In genomic region chr2:148171113-148171512, GRCm38 (mm10) we compare ENCODE assay signal across 13 mouse cellular contexts.
DNase-seq lines count a peak whose midpoint lies in the region; ATAC-seq and TF ChIP-seq lines count a peak whose summit lies in the region.
"Had no signal": no experiment of that assay in that cellular context is flagged by ENCODE, and none has a peak within 500 bp of the region (broad histone marks: within the 10 kb centered on the region; RNA-seq: fewer than 3 reads in every experiment).

No protein-coding gene starts in this region.

- 89% methylated on average over 4 of the region's 4 CpGs for WGBS in hindbrain, postnatal 0 days
- WGBS in hindbrain, embryonic 16.5 days, result 88% methylated on average over 4 of the region's 4 CpGs
- WGBS in kidney, adult 2 months, result 46% methylated on average over 4 of the region's 4 CpGs
- 50% methylated on average over 4 of the region's 4 CpGs for WGBS in lung, embryonic 16.5 days
- 84% methylated on average over 4 of the region's 4 CpGs for WGBS in forebrain, embryonic 15.5 days

- no peak for ATAC-seq in hindbrain, postnatal 0 days
- ATAC-seq in hindbrain, embryonic 16.5 days, result no peak
- ATAC-seq in lung, embryonic 16.5 days (ENCODE audit: low read depth), result peak; percentile 41; the same call in 1 of the 2 replicates
- no peak for ATAC-seq in erythroblast, adult 5-6 weeks (replicated peaks; ENCODE audit: low FRiP score, poor library complexity, severe bottlenecking)
- no peak for ATAC-seq in forebrain, embryonic 15.5 days (replicated peaks)
- ATAC-seq: midbrain, embryonic 13.5 days had no signal

- no peaks in the 10 kb centered on the region for H3K27me3 ChIP-seq in hindbrain, postnatal 0 days (ENCODE audit: insufficient read depth, low read length)
- H3K27me3 ChIP-seq in hindbrain, embryonic 16.5 days (replicated peaks; ENCODE audit: control insufficient read depth, insufficient read depth, low read length), result no peaks in the 10 kb centered on the region
- no peaks in the 10 kb centered on the region for H3K27me3 ChIP-seq in kidney, adult 2 months (replicated peaks; ENCODE audit: control insufficient read depth, insufficient read depth, low read length)
- no peaks in the 10 kb centered on the region for H3K27me3 ChIP-seq in lung, embryonic 16.5 days (ENCODE audit: control insufficient read depth, insufficient read depth, low read depth, low read length)
- H3K27me3 ChIP-seq in forebrain, embryonic 15.5 days, result no peaks in the 10 kb centered on the region
- H3K27me3 ChIP-seq: forebrain, embryonic 12.5 days; midbrain, embryonic 13.5 days; stomach, embryonic 15.5 days had no signal

- H3K9me3 ChIP-seq in hindbrain, postnatal 0 days (ENCODE audit: low read length), result no peaks in the 10 kb centered on the region
- H3K9me3 ChIP-seq in hindbrain, embryonic 16.5 days (ENCODE audit: control insufficient read depth, low read length), result no peaks in the 10 kb centered on the region
- no peaks in the 10 kb centered on the region for H3K9me3 ChIP-seq in lung, embryonic 16.5 days (ENCODE audit: control insufficient read depth, low read length)
- H3K9me3 ChIP-seq in forebrain, embryonic 15.5 days, result no peaks in the 10 kb centered on the region
- H3K9me3 ChIP-seq: forebrain, embryonic 12.5 days; midbrain, embryonic 13.5 days; stomach, embryonic 15.5 days had no signal

- H3K36me3 ChIP-seq in hindbrain, postnatal 0 days (ENCODE audit: insufficient read depth, low read length), result no peaks in the 10 kb centered on the region
- no peaks in the 10 kb centered on the region for H3K36me3 ChIP-seq in hindbrain, embryonic 16.5 days (ENCODE audit: control insufficient read depth, insufficient read depth, low read length)
- H3K36me3 ChIP-seq in kidney, adult 2 months (ENCODE audit: control insufficient read depth, insufficient read depth, low read length), result no peaks in the 10 kb centered on the region
- no peaks in the 10 kb centered on the region for H3K36me3 ChIP-seq in lung, embryonic 16.5 days (ENCODE audit: control insufficient read depth, insufficient read depth, low read length)
- no peaks in the 10 kb centered on the region for H3K36me3 ChIP-seq in forebrain, embryonic 15.5 days
- H3K36me3 ChIP-seq: forebrain, embryonic 12.5 days; midbrain, embryonic 13.5 days; stomach, embryonic 15.5 days had no signal

- DNase-seq in hindbrain, postnatal 0 days (ENCODE audit: low spot score), result no peak
- peak; percentile 67 to 90 for DNase-seq in heart, adult 18-20 months
- DNase-seq in kidney, adult 2 months, result peak; percentile 84
- no peak for DNase-seq in embryo, embryonic 10.5 days (ENCODE audit: low spot score)
- DNase-seq: cerebellum, adult 18-20 months; right cerebral cortex, adult 18-20 months had no signal

- 0 out of 2 replicates have a peak overlapping the region, but pooled peaks have one; percentile 7 for H3K27ac ChIP-seq in hindbrain, postnatal 0 days
- H3K27ac ChIP-seq in hindbrain, embryonic 16.5 days (ENCODE audit: low read depth, low read length), result no peak overlapping the region
- H3K27ac ChIP-seq in kidney, adult 2 months (ENCODE audit: insufficient read depth, low read depth, low read length), result peak overlapping the region; percentile 98
- peak overlapping the region; percentile 2; the same call in 1 of the 2 replicates for H3K27ac ChIP-seq in lung, embryonic 16.5 days (ENCODE audit: low read length)
- H3K27ac ChIP-seq in forebrain, embryonic 15.5 days (replicated peaks), result no peak overlapping the region
- H3K27ac ChIP-seq: forebrain, embryonic 12.5 days; midbrain, embryonic 13.5 days; stomach, embryonic 15.5 days had no signal

- H3K4me3 ChIP-seq in hindbrain, postnatal 0 days (ENCODE audit: low read length), result no peak overlapping the region
- H3K4me3 ChIP-seq in hindbrain, embryonic 16.5 days (ENCODE audit: low read length), result no peak overlapping the region
- no peak overlapping the region for H3K4me3 ChIP-seq in kidney, adult 2 months (ENCODE audit: insufficient read depth, low read depth, low read length)
- H3K4me3 ChIP-seq in lung, embryonic 16.5 days (ENCODE audit: low read length), result no peak overlapping the region
- no peak overlapping the region for H3K4me3 ChIP-seq in forebrain, embryonic 15.5 days
- H3K4me3 ChIP-seq: forebrain, embryonic 12.5 days; midbrain, embryonic 13.5 days; stomach, embryonic 15.5 days had no signal

- no peak overlapping the region for H3K9ac ChIP-seq in hindbrain, postnatal 0 days (replicated peaks; ENCODE audit: low read length)
- H3K9ac ChIP-seq in hindbrain, embryonic 16.5 days (ENCODE audit: low read depth, low read length), result no peak overlapping the region
- H3K9ac ChIP-seq in lung, embryonic 16.5 days (ENCODE audit: low read length), result no peak overlapping the region
- H3K9ac ChIP-seq in forebrain, embryonic 15.5 days (replicated peaks), result no peak overlapping the region
- H3K9ac ChIP-seq: forebrain, embryonic 12.5 days; midbrain, embryonic 13.5 days; stomach, embryonic 15.5 days had no signal

- H3K4me2 ChIP-seq in hindbrain, postnatal 0 days (ENCODE audit: low read depth, low read length), result no peak overlapping the region
- no peak overlapping the region for H3K4me2 ChIP-seq in hindbrain, embryonic 16.5 days (ENCODE audit: low read length)
- no peak overlapping the region for H3K4me2 ChIP-seq in lung, embryonic 16.5 days (ENCODE audit: low read depth, low read length)
- no peak overlapping the region for H3K4me2 ChIP-seq in forebrain, embryonic 15.5 days (replicated peaks)
- H3K4me2 ChIP-seq: forebrain, embryonic 12.5 days; midbrain, embryonic 13.5 days; stomach, embryonic 15.5 days had no signal

- no peak for TF ChIP-seq POLR2A in kidney, adult 2 months (IDR thresholded peaks at IDR 0.05; ENCODE audit: low read depth, low read length)

- H3K4me1 ChIP-seq in hindbrain, postnatal 0 days (ENCODE audit: insufficient read depth, low read length), result no peaks in the 10 kb centered on the region
- H3K4me1 ChIP-seq in hindbrain, embryonic 16.5 days (ENCODE audit: control insufficient read depth, insufficient read depth, low read depth, low read length), result no peaks in the 10 kb centered on the region
- H3K4me1 ChIP-seq in kidney, adult 2 months (ENCODE audit: control insufficient read depth, insufficient read depth, low read length), result no peaks in the 10 kb centered on the region
- no peaks in the 10 kb centered on the region for H3K4me1 ChIP-seq in lung, embryonic 16.5 days (replicated peaks; ENCODE audit: control insufficient read depth, insufficient read depth, low read length)
- H3K4me1 ChIP-seq in forebrain, embryonic 15.5 days, result no peaks in the 10 kb centered on the region
- H3K4me1 ChIP-seq: forebrain, embryonic 12.5 days; midbrain, embryonic 13.5 days; stomach, embryonic 15.5 days had no signal

- TF ChIP-seq CTCF in hindbrain, postnatal 0 days (IDR thresholded peaks at IDR 0.05; ENCODE audit: low read depth), result no peak
- TF ChIP-seq CTCF in kidney, adult 2 months (conservative IDR thresholded peaks at IDR 0.05; ENCODE audit: insufficient read depth, insufficient read length, low read depth, low read length), result no peak

Comparison
In these comparisons a context has a peak if more than half of its experiments do, and no peak if none do; other contexts are left out.
1. H3K27ac ChIP-seq: peak in hindbrain, postnatal 0 days (single experiment), kidney, adult 2 months (single experiment) and lung, embryonic 16.5 days (single experiment); none in hindbrain, embryonic 16.5 days (single experiment) and forebrain, embryonic 15.5 days (single experiment).
2. DNase-seq: peak in heart, adult 18-20 months (2 of 2) and kidney, adult 2 months (single experiment); none in hindbrain, postnatal 0 days (single experiment) and embryo, embryonic 10.5 days (single experiment).